Mouse (Mus musculus): ENCODE results near the gene Mipol1. TPM values are rescaled to one million over a fixed set of nuclear protein-coding genes. Genes with fewer than 3 reads are reported as not detected.

The Mipol1 gene
- total RNA-seq, 2 experiments from 2014 or later = 5.0 to 6.9 TPM

Other genes starting within 250 kb of the Mipol1 start
- under 1 TPM; 0.35 to 0.54 TPM for gene Slc25a21, start 33.0 kb upstream of the Mipol1 start, total RNA-seq (2021)
- gene Prps1l3, start within 50 bp of the Mipol1 start, total RNA-seq (2021) = 10 to 100 TPM; 22.0 to 27.7 TPM

All from gastrocnemius, postnatal 10 days (tissue).